Mouse (Mus musculus) heart, postnatal 0 days (tissue): ENCODE results near the gene D10Wsu102e. TPM values are rescaled to one million over a fixed set of nuclear protein-coding genes. Genes with fewer than 3 reads are reported as not detected.

Source experiments
- ATAC-seq: fragments of 200-750 bp; cut with Nextera tagmentation; 2 replicates; pipeline ENCODE4 v1.8.0; 2017; ENCODE audit warnings: low read depth, moderate number of reproducible peaks, moderate library complexity; ENCODE audit not compliant: insufficient read depth
- DNase-seq: peaks from one replicate; pipeline ENCODE4 v3.0.0-alpha.2; 2016; ENCODE audit warnings: low spot score
- H3K27ac ChIP-seq: fragments of 300-500 bp; sonication (generic); 2 replicates; pipeline ENCODE4 v1.5.1; 2014; ENCODE audit warnings: low read depth, mild to moderate bottlenecking
- H3K27me3 ChIP-seq: fragments of 300-500 bp; sonication (generic); 2 replicates; pipeline ENCODE4 v1.6.1; 2014; ENCODE audit warnings: low read length, mixed read lengths; ENCODE audit not compliant: control insufficient read depth, insufficient read depth
- H3K36me3 ChIP-seq: fragments of 300-500 bp; sonication (generic); replicated peaks from 2 replicates; pipeline ENCODE4 v1.6.1; 2014; ENCODE audit warnings: low read length, mixed read lengths; ENCODE audit not compliant: control insufficient read depth, insufficient read depth
- H3K4me1 ChIP-seq: fragments of 300-500 bp; sonication (generic); 2 replicates; pipeline ENCODE4 v1.6.1; 2014; ENCODE audit warnings: antibody characterized with exemption; ENCODE audit not compliant: control insufficient read depth, insufficient read depth
- H3K4me2 ChIP-seq: fragments of 300-500 bp; sonication (generic); 2 replicates; pipeline ENCODE4 v1.6.1; 2014; ENCODE audit warnings: low read depth, mild to moderate bottlenecking, low read length, moderate library complexity
- H3K4me3 ChIP-seq: fragments of 300-500 bp; sonication (generic); 2 replicates; pipeline ENCODE4 v1.5.1; 2014; ENCODE audit warnings: low read depth, low read length
- H3K9ac ChIP-seq: fragments of 300-500 bp; sonication (generic); replicated peaks from 2 replicates; pipeline ENCODE4 v1.6.1; 2014; ENCODE audit warnings: low read depth, low read length, mixed read lengths
- H3K9me3 ChIP-seq: fragments of 300-500 bp; sonication (generic); replicated peaks from 2 replicates; pipeline ENCODE4 v1.6.1; 2016; ENCODE audit warnings: low read length; ENCODE audit not compliant: control insufficient read depth
- CTCF ChIP-seq: IDR thresholded peaks from 2 replicates; pipeline ENCODE4 v1.5.1; 2016; ENCODE audit warnings: antibody characterized with exemption, control low read depth, low read depth
- EP300 ChIP-seq: IDR thresholded peaks from 2 replicates; pipeline ENCODE4 v1.6.1; 2016; ENCODE audit warnings: antibody characterized with exemption, low read depth
- whole genome bisulfite sequencing: fragments of 180-500 bp; shearing (Covaris S2); extraction: QIAGEN DNeasy Blood & Tissue Kit; methylation state at CpG from one replicate; pipeline ENCODE4 v1.1.7; 2014; 5-methylcytosine and 5-hydroxymethylcytosine counted together
- polyA plus RNA-seq: library from polyadenylated mRNA; unstranded; fragments of >200 nt; fragmentation: Nextera tagmentation; extraction: Ambion mirVana; gene quantifications from 2 replicates; pipeline ENCODE4 v1.2.1, GENCODE M21; 2015
- total RNA-seq: library from RNA; depleted of rRNA; stranded (reverse); fragments of >200 nt; gene quantifications from 2 replicates; pipeline ENCODE4 v1.2.3, GENCODE M21; 2014; ENCODE audit warnings: low replicate concordance

Gene D10Wsu102e
- total and polyA plus RNA-seq, 2 experiments from 2014 or later, result 0.18 to 0.88 TPM

DNA sequence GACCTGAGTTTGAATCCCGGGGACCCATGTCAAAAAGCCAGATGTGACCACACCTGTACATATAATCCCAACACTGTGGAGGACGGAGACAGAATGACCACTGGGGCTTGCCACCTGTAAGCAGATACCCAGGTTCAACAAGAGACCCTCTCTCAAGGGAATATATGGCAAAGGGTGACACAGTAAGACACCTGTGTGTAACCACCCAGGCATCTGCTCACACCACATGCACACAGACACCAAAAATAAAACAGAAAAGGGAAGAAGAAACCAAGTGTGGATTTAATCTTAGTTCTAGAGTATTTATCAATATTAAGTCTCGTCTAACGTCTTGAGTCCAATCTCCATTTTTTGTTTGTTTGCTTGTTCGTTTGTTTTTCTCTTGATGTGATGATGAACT is 28.2 kb upstream of the D10Wsu102e start:
- DNase-seq (no peak), ATAC-seq (no peak)
- WGBS, result 82% methylated on average over 5 of the region's 5 CpGs
- no peak overlapping the region for H3K4me3 ChIP-seq
- TF ChIP-seq CTCF, result no peak
- TF ChIP-seq EP300, result no peak
- no peaks in the 10 kb centered on the region for H3K36me3 ChIP-seq
- H3K4me1 ChIP-seq, result no peaks in the 10 kb centered on the region
- H3K27me3 ChIP-seq, result peaks cover 30% of the 10 kb centered on the region
- no peak overlapping the region for H3K27ac ChIP-seq
- no peak overlapping the region for H3K4me2 ChIP-seq
- no peak overlapping the region for H3K9ac ChIP-seq
- no peaks in the 10 kb centered on the region for H3K9me3 ChIP-seq

DNA sequence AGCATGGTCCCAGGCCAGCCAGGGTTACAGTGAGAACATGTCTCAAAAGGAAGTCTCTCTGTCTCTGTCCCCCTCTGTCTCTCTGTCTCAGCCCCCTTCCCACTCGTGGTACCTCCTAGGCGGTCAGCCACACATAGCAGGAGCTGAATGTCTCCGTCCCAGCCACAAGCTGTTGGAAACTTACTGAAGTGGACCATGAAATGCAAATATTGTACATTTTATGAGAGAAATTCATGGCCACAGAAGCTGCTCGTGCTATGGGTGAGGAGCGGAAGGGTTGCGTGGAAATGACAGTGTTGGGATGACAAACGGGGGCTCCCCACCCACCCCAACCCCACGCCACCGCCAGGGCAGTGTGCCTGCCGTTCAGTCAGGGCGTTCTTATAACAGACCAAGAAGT is 27.4 kb upstream of the D10Wsu102e start:
- no peak overlapping the region for H3K27ac ChIP-seq
- peaks cover 36% of the 10 kb centered on the region for H3K27me3 ChIP-seq
- H3K4me3 ChIP-seq, result no peak overlapping the region
- H3K9me3 ChIP-seq, result no peaks in the 10 kb centered on the region
- TF ChIP-seq EP300 (no peak), CTCF (no peak)
- no peak overlapping the region for H3K4me2 ChIP-seq
- no peak overlapping the region for H3K9ac ChIP-seq
- ATAC-seq (no peak), DNase-seq (no peak)
- H3K36me3 ChIP-seq, result no peaks in the 10 kb centered on the region
- H3K4me1 ChIP-seq, result no peaks in the 10 kb centered on the region
- 78% methylated on average over 11 of the region's 11 CpGs for WGBS

DNA sequence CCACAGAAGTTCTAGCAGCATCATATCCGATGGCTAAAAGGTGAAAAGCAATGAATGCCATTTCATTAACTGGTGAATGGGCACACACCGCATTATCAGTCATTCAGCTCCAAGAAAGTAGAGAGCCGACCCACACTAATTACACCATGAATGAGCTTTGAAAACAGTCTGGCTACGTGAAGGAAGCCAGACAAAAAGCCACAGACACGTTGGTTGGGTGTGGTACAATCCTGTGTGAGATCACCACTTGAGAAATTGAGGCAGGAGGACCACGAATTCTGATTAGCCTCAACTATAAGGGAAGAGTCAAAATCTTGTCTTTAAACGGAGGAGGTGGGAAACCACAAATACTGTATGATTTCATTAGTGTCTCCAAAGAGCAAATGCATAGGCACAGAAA is 23.7 kb upstream of the D10Wsu102e start:
- ATAC-seq, result no peak
- H3K9ac ChIP-seq, result no peak overlapping the region
- no peak overlapping the region for H3K4me3 ChIP-seq
- H3K4me2 ChIP-seq, result no peak overlapping the region
- H3K4me1 ChIP-seq, result no peaks in the 10 kb centered on the region
- no peak for DNase-seq
- no peaks in the 10 kb centered on the region for H3K36me3 ChIP-seq
- WGBS, result 40% methylated on average over 7 of the region's 7 CpGs
- 0 out of 2 replicates have a peak, but pooled peaks cover 2% of the 10 kb centered on the region for H3K9me3 ChIP-seq
- TF ChIP-seq CTCF (no peak), EP300 (no peak)
- H3K27ac ChIP-seq, result no peak overlapping the region
- H3K27me3 ChIP-seq, result peaks cover 55% of the 10 kb centered on the region

DNA sequence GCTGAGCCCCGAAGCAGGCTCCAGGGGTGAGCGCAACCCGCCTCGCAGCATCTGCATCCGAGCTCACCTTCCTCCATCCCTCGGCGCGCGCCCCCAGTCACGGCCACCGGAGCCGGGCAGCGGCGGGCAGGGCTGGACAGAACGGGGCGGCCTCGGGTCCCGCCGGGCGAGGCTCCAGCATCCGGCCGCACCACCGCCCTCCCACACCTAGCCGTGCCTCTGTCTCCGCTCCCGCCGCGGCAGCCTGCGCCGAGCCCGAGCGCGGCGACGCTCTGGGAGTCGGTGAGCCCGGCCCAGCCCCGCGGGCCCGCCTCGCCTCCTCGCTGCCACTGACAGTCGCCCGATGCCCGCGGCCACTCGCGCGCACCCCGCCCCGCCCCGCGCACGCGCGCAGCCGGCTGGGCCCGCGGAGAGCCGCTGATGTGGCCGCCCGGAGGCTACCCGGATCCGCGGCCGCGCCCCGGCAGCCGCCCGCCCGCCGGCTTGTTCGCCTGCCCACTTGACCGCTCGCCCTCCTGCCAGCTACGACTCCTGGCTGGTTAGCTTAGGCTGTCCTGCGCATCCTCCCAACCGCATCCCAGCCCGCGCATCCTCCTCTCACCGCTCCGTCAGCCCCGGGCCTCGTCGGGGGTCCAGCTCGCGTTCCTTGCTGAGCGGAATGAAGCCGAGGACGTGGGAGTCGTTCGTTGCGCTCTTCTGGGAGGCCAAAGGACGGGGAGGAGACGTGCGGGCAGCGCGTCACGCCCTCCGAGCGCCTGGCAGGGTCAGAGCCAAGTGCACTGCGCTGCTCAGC is 22.7 kb upstream of the D10Wsu102e start, which contains the start of gene Slc41a2:
Gene Slc41a2, minus strand, starts transcription at position 724 of the 793 bp plus-strand sequence.
- Histone ChIP-seq H3K9me3 (0 out of 2 replicates have a peak, but pooled peaks cover 2% of the 10 kb centered on the region), H3K4me3 (peak within 1 kb of the TSS; percentile 56), H3K4me1 (no peaks in the 10 kb centered on the region), H3K27me3 (peaks cover 55% of the 10 kb centered on the region), H3K9ac (peak within 1 kb of the TSS; percentile 54), H3K4me2 (peak within 1 kb of the TSS; percentile 91), H3K36me3 (no peaks in the 10 kb centered on the region), H3K27ac (no peak within 1 kb of the TSS)
- WGBS, result under 1% methylated on average over 95 of the region's 102 CpGs
- ATAC-seq, result peak; percentile 63
- TF ChIP-seq EP300 (no peak), CTCF (no peak)
- DNase-seq, result no peak

DNA sequence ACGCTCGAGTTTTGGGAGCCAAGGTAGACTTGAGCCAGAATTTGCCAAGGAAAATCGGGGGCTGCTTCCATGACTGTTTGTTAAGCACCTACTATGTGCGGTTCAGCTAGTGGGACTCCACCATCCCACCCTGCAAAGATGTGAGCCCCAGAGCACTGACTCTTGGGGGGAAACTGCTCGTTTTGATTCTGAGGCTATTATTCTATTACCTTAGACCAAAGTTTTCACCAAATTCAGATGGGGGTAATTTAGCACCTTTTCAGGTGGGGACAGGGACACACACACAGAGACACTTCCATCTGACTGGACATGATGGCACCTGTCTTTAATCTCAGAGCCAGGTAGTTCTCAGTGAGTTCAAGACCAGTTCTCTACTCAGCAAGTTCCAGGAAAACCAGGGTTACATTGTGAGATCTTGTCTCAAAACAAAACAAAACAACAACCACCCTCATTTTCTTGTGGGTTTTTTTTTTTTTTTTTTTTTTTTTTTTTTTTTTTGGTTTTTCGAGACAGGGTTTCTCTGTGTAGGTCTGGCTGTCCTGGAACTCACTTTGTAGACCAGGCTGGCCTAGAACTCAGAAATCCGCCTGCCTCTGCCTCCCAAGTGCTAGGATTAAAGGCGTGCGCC is 21.9 kb upstream of the D10Wsu102e start:
- Histone ChIP-seq H3K27ac (no peak overlapping the region), H3K9me3 (0 out of 2 replicates have a peak, but pooled peaks cover 2% of the 10 kb centered on the region), H3K4me2 (peak overlapping the region; percentile 91), H3K36me3 (no peaks in the 10 kb centered on the region), H3K27me3 (peaks cover 55% of the 10 kb centered on the region), H3K4me1 (no peaks in the 10 kb centered on the region), H3K4me3 (peak overlapping the region; percentile 56), H3K9ac (peak overlapping the region; percentile 54; the same call in 1 of the 2 replicates)
- WGBS, result 46% methylated on average over 8 of the region's 9 CpGs
- TF ChIP-seq EP300 (no peak), CTCF (no peak)
- DNase-seq (no peak), ATAC-seq (no peak)
